Mouse (Mus musculus) limb, embryonic 11.5 days (tissue): ENCODE measurements around the gene Moxd1. TPM values are rescaled to one million over a fixed set of nuclear protein-coding genes. Genes with fewer than 3 reads are reported as not detected.

ENCODE experiments used
- ATAC-seq: fragments of 200-750 bp; cut with Nextera tagmentation; 2 replicates; pipeline ENCODE4 v1.8.0; 2017; ENCODE audit warnings: low read depth; ENCODE audit not compliant: insufficient number of reproducible peaks, low FRiP score, low TSS enrichment
- DNase-seq: peaks from one replicate; pipeline ENCODE4 v3.0.0-alpha.2; 2015; ENCODE audit warnings: low spot score
- H3K27ac ChIP-seq: fragments of 300-500 bp; sonication (generic); replicated peaks from 2 replicates; pipeline ENCODE4 v1.5.1; 2014; ENCODE audit warnings: low read depth, mild to moderate bottlenecking, low read length
- H3K27me3 ChIP-seq: fragments of 300-500 bp; sonication (generic); 2 replicates; pipeline ENCODE4 v1.6.1; 2014; ENCODE audit warnings: mild to moderate bottlenecking, low read length, mixed read lengths; ENCODE audit not compliant: control insufficient read depth, insufficient read depth
- H3K36me3 ChIP-seq: fragments of 300-500 bp; sonication (generic); 2 replicates; pipeline ENCODE4 v1.6.1; 2014; ENCODE audit warnings: mild to moderate bottlenecking, low read length, moderate library complexity, mixed read lengths; ENCODE audit not compliant: control insufficient read depth, insufficient read depth
- H3K4me1 ChIP-seq: fragments of 300-500 bp; sonication (generic); 2 replicates; pipeline ENCODE4 v1.6.1; 2014; ENCODE audit warnings: low read length, mixed read lengths; ENCODE audit not compliant: control insufficient read depth, insufficient read depth
- H3K4me2 ChIP-seq: fragments of 300-500 bp; sonication (generic); 2 replicates; pipeline ENCODE4 v1.6.1; 2014; ENCODE audit warnings: low read depth, mild to moderate bottlenecking, moderate library complexity; ENCODE audit not compliant: severe bottlenecking
- H3K4me3 ChIP-seq: fragments of 300-500 bp; sonication (generic); 2 replicates; pipeline ENCODE4 v1.5.1; 2014; ENCODE audit warnings: low read depth, low read length
- H3K9ac ChIP-seq: fragments of 300-500 bp; sonication (generic); 2 replicates; pipeline ENCODE4 v1.6.1; 2014; ENCODE audit warnings: mild to moderate bottlenecking, low read length
- H3K9me3 ChIP-seq: fragments of 300-500 bp; sonication (generic); 2 replicates; pipeline ENCODE4 v1.6.1; 2016; ENCODE audit warnings: low read length; ENCODE audit not compliant: control insufficient read depth
- WGBS: fragments of 180-500 bp; shearing (Covaris S2); extraction: QIAGEN DNeasy Blood & Tissue Kit; methylation state at CpG from one replicate; pipeline ENCODE4 v1.1.7; 2014; 5-methylcytosine and 5-hydroxymethylcytosine counted together
- polyA plus RNA-seq: library from polyadenylated mRNA; unstranded; fragments of >200 nt; fragmentation: Nextera tagmentation; extraction: Ambion mirVana; gene quantifications from 2 replicates; pipeline ENCODE4 v1.2.1, GENCODE M21; 2014

Moxd1 gene
- 9.2 and 10.5 TPM in 2 replicates for polyA plus RNA-seq

DNA sequence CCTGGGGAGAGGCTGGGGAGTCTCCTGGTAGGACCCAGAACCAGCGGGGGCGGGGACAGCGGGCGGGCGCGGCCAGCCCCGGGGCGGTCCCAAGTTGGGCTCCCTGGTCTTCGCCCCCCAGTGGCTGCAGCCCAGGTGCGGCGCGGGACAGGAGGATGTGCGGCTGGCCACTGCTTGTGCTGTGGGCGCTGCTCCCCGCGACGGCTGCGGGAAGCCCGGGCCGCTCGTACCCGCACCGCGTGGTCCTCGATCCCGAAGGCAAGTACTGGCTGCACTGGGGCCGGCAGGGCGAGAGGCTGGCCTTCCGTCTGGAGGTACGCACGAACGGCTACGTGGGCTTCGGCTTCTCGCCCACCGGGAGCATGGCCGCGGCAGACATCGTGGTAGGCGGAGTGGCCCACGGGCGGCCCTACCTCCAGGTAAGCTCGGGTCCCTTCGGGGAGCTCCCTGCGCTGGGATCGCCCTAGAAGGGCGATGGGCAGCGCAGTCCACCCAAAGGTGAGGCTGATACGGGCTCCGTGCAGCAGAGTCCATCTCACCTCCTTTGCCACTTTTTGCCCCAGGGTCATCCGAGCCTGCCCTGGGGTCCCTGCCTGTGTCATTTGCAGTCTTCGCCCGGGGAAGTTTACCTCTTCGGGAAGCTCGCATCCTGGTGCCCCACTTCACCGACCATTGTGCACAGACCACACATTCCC, at the start of gene Moxd1:
Gene Moxd1, plus strand, starts transcription at position 69 of the 695 bp plus-strand sequence.
- peak; percentile 64 for DNase-seq
- H3K27ac ChIP-seq = no peak within 1 kb of the TSS
- peak within 1 kb of the TSS; percentile 40 for H3K4me3 ChIP-seq
- no peaks in the 10 kb centered on the region for H3K9me3 ChIP-seq
- peaks cover 23% of the 10 kb centered on the region for H3K27me3 ChIP-seq
- H3K9ac ChIP-seq = peak within 1 kb of the TSS; percentile 45
- H3K4me1 ChIP-seq = no peaks in the 10 kb centered on the region
- peak within 1 kb of the TSS; percentile 84 for H3K4me2 ChIP-seq
- H3K36me3 ChIP-seq = no peaks in the 10 kb centered on the region
- ATAC-seq = peak; percentile 60; the same call in 1 of the 2 replicates
- under 1% methylated on average over 53 of the region's 56 CpGs for WGBS

DNA sequence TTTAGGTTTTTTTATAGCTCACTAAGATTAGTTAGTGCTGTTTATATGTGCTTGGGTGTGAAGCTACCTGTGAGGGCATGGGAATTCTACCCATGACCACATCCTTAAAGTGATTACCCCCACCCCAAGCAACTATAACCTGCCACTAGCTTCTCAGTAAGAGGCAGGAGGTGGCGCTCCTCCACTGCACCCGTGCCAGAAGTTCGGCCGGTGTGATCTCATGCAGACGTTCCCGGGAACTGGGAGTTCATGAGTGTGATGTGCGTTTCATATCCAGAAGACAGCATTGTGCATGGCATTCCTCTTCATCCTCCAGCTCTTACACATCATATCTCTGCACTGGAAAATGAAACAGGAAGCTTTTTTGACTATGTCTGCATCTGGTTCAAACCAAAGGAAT, 32.9 kb upstream of the Moxd1 start:
- H3K9ac ChIP-seq = no peak overlapping the region
- H3K4me2 ChIP-seq = no peak overlapping the region
- H3K9me3 ChIP-seq = no peaks in the 10 kb centered on the region
- 69% methylated on average over 7 of the region's 7 CpGs for WGBS
- H3K4me1 ChIP-seq = no peaks in the 10 kb centered on the region
- no peaks in the 10 kb centered on the region for H3K36me3 ChIP-seq
- H3K27me3 ChIP-seq = no peaks in the 10 kb centered on the region
- no peak overlapping the region for H3K4me3 ChIP-seq
- no peak for DNase-seq
- no peak for ATAC-seq
- H3K27ac ChIP-seq = no peak overlapping the region

DNA sequence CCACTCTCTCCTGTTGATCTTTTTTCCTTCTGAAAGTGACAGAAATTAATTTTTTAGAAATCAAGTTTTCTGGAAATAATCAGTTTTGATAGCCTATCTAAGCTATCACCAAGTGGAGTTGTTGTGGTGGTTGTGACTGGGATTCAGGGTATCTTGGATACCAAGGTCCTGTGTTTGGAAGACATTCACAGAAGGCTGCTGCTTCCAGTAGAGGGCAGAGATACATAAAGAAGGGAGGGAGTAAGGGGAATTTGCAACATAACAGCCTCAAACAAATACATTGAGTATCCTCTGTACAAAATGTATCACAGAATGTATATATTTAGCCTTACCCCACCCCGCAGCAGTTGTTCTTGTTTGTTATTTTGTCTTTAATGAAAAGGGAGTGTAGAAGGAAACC, 31.3 kb upstream of the Moxd1 start:
- WGBS = 72% methylated on average over 1 of the region's 1 CpGs
- DNase-seq (no peak), ATAC-seq (no peak)

DNA sequence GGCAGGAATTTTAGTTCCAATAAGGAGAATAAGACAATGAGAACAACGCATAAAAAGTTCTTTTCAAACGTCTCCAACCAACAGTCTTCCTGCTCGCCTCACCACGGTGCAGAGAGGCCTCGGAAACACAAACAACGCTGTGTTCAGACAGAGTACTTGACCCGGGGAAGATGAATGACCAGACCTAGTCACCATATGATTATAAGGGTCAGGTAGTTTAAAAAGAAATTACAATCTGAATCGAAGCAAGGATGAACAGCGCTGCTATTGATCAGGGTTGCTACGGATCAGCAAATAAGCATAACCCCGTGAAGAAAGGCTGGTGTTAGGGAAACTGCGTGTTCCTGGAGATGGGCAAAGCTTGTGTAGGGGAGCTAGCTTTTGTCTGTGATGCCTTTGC, 24.0 kb upstream of the Moxd1 start:
- Histone ChIP-seq H3K4me1 (no peaks in the 10 kb centered on the region), H3K4me3 (no peak overlapping the region), H3K9ac (no peak overlapping the region), H3K4me2 (no peak overlapping the region), H3K27me3 (no peaks in the 10 kb centered on the region), H3K36me3 (no peaks in the 10 kb centered on the region), H3K27ac (no peak overlapping the region), H3K9me3 (no peaks in the 10 kb centered on the region)
- DNase-seq = no peak
- WGBS = 88% methylated on average over 12 of the region's 12 CpGs
- no peak for ATAC-seq

More for the DNA sequence above, 31.3 kb upstream of the Moxd1 start:
- no peak overlapping the region for H3K4me2 ChIP-seq
- H3K9me3 ChIP-seq = no peaks in the 10 kb centered on the region
- no peak overlapping the region for H3K9ac ChIP-seq
- H3K27ac ChIP-seq = no peak overlapping the region
- no peak overlapping the region for H3K4me3 ChIP-seq
- H3K36me3 ChIP-seq = no peaks in the 10 kb centered on the region
- H3K4me1 ChIP-seq = no peaks in the 10 kb centered on the region
- H3K27me3 ChIP-seq = no peaks in the 10 kb centered on the region

DNA sequence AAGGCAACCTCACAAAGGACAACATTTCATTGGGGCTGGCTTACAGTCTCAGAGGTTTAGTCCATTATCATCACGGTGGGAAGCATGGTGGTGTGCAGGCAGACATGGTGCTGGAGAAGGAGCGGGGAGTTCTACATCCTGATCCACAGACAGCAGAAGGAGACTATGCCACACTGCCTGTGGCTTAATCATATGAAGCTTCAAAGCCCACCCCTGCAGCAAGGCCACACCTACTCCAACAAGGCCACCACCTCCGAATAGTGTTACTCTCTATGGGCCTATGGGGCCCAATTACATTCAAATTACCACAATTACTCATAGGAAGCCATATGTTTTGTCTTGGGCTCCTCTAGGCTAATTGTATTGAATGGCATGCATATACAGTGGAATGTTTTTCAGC, 23.2 kb upstream of the Moxd1 start:
- no peak overlapping the region for H3K27ac ChIP-seq
- H3K4me2 ChIP-seq = no peak overlapping the region
- H3K4me1 ChIP-seq = no peaks in the 10 kb centered on the region
- no peak overlapping the region for H3K9ac ChIP-seq
- no peak overlapping the region for H3K4me3 ChIP-seq
- DNase-seq (no peak), ATAC-seq (no peak)
- no peaks in the 10 kb centered on the region for H3K36me3 ChIP-seq
- no peaks in the 10 kb centered on the region for H3K27me3 ChIP-seq
- H3K9me3 ChIP-seq = no peaks in the 10 kb centered on the region
- WGBS = 82% methylated on average over 3 of the region's 3 CpGs

DNA sequence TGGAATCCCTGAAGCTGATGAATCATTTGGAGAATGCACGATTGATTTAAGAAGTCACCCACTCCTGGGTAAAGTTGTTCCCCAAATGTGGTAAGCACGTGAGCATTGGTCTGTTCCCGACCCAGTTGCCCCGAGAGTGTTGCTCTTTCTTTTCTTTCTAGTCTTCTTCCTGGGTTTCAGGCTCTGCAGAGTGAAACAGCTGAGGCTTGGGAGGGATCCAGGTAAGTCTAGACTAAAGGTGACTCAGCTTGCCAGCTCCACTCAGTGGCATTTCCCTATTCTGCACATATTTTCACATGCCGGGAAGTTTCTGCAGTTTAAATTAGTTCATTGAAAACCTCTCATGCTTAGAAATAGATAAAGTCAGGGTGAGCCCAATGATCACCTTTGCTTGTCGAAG, 13.2 kb upstream of the Moxd1 start:
- no peaks in the 10 kb centered on the region for H3K27me3 ChIP-seq
- no peak overlapping the region for H3K4me2 ChIP-seq
- 89% methylated on average over 6 of the region's 6 CpGs for WGBS
- no peaks in the 10 kb centered on the region for H3K9me3 ChIP-seq
- no peak overlapping the region for H3K9ac ChIP-seq
- H3K4me1 ChIP-seq = no peaks in the 10 kb centered on the region
- H3K36me3 ChIP-seq = no peaks in the 10 kb centered on the region
- DNase-seq = no peak
- ATAC-seq = no peak
- H3K4me3 ChIP-seq = no peak overlapping the region
- no peak overlapping the region for H3K27ac ChIP-seq

DNA sequence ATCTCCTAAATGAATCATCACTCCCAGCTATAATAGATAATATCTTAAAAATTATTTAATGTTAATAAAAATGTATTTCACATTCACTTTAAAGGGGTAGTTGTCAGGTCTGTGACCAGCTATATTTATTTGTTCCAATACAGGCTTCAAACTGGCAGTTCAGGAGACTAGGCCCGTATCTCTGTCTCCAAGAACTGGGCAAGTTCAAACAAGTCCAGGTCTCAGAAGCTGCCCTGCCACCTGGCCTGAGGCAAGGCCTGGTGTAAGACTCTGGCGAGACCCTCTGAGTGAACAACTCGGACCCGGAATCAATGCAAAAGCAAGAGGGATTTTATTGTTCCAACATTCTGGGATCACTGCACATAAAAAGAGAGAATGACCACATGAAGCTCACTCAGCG, 10.0 kb upstream of the Moxd1 start:
- Histone ChIP-seq H3K4me3 (no peak overlapping the region), H3K27me3 (no peaks in the 10 kb centered on the region), H3K4me1 (no peaks in the 10 kb centered on the region), H3K9ac (no peak overlapping the region), H3K36me3 (no peaks in the 10 kb centered on the region), H3K4me2 (no peak overlapping the region), H3K9me3 (no peaks in the 10 kb centered on the region), H3K27ac (no peak overlapping the region)
- DNase-seq (no peak), ATAC-seq (no peak)
- WGBS = 75% methylated on average over 5 of the region's 5 CpGs

DNA sequence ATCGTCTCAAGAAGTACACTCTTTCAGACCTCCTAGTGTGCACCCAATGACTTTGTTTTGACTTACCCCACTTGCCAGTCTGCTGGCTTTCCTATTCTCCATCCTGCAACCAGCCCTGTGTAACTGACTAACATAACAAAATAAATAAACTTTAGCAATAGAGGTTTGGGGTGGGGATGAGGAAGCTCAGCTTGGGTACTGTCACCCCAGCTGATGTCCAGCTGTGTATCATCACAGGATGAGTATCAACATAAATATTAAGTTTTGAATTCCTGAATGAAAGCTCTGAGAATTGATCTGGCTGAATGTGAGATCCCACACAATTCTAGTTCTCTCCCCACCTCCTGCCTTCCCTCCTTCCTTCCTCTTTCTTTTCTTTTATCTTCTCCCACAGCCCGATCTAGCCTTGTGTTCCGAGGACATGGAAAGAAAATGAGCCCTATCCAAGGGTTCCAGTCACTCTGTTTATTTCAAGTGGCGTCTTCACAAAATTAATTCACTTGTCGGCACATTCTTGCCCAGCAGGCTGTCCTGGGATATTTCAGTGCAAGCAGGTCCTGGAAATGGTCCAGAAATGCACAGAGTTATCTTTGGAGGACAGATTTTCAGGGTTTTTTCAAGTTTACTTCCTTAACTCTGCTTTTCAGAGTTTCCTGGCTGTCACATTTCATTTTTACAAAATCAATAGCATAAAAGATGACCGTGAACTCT, 5.6 kb upstream of the Moxd1 start:
- 80% methylated on average over 6 of the region's 6 CpGs for WGBS
- H3K9ac ChIP-seq = no peak overlapping the region
- DNase-seq (no peak), ATAC-seq (no peak)
- no peak overlapping the region for H3K4me2 ChIP-seq
- H3K4me3 ChIP-seq = no peak overlapping the region
- no peaks in the 10 kb centered on the region for H3K4me1 ChIP-seq
- H3K36me3 ChIP-seq = no peaks in the 10 kb centered on the region
- peaks cover 2% of the 10 kb centered on the region; the same call in 1 of the 2 replicates for H3K27me3 ChIP-seq
- no peaks in the 10 kb centered on the region for H3K9me3 ChIP-seq
- H3K27ac ChIP-seq = no peak overlapping the region
